Mouse (Mus musculus): ENCODE data around the gene Sergef. TPM values are rescaled to one million over a fixed set of nuclear protein-coding genes. Genes with fewer than 3 reads are reported as not detected.
A peak's percentile ranks its signal among the peaks of the same experiment; 100 is the strongest.

The Sergef gene
- total RNA-seq, 1 experiment, result 5.4 TPM

DNA sequence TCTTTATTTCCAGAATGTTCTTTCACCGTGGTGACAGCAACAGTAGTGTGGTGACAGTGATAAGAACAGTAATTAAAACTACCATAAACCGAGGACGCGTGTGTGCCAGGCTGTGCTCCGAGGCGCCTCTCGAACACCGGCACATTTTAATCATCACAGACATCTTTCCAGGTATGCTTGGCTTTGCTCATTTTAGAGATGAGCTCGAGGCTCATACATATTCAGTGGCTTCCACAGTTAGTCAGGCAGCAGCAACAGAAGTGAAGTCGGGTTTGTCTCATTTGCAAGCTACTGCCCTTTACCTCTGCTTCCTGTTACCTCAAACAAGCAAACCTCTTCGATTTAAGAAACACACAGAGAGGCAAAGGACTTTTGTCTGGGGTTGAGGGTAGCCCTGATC is 120.5 kb downstream of the Sergef start:
- DNase-seq (ENCODE audit: low read depth, low spot score), result no peak
- in situ Hi-C loops (cut with MboI; ENCODE audit: low sequenced_read_pairs in 2 of 2, unreplicated experiment in 2 of 2), result no loop called here

DNA sequence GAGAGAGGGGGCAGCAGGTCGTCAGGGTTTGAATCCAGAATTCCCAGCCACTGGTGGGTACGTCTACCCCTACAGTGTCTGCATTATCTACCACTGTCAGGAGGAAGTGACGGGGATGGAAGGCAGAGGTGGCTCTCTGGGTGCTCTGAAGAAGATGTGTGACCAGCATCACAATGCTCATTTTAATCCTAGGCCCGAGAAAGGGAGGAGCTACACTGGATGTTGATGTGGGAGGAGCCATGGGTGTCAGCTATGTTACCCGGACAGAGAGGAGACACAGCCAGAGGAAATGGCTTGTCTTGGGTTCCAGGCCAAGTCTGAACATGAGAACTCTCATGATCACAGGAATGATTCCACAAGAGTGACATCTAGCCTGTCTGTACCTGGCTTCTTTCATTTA is 122.4 kb downstream of the Sergef start:
- in situ Hi-C loops (cut with MboI; ENCODE audit: low sequenced_read_pairs in 2 of 2, unreplicated experiment in 2 of 2), result no loop called here
- Histone ChIP-seq H3K27ac (ENCODE audit: insufficient read depth, low read depth, low read length, poor library complexity, severe bottlenecking) (peak overlapping the region; percentile 40; the same call in 1 of the 2 replicates), H3K9me3 (ENCODE audit: control insufficient read depth, insufficient read depth, low read depth, low read length) (no peaks in the 10 kb centered on the region), H3K4me3 (ENCODE audit: insufficient read depth in 1 of 2, low read depth in 1 of 2, low read length in 2 of 2, poor library complexity in 1 of 2, severe bottlenecking in 1 of 2) (no peak overlapping the region), H3K36me3 (ENCODE audit: control insufficient read depth, insufficient read depth, low read length, poor library complexity, severe bottlenecking) (no peaks in the 10 kb centered on the region), H3K4me1 (ENCODE audit: control insufficient read depth in 2 of 2, insufficient read depth in 2 of 2, low read length in 2 of 2, poor library complexity in 1 of 2) (peaks cover 0 to 3% of the 10 kb centered on the region in 2 experiments; a peak in 1 of 4 replicates), H3K9ac (ENCODE audit: insufficient read depth, low read depth, low read length, poor library complexity, severe bottlenecking) (no peak overlapping the region)
- TF ChIP-seq ZC3H11A (IDR thresholded peaks at IDR 0.05; ENCODE audit: borderline replicate concordance, low read depth, low read length) (no peak), HCFC1 (IDR thresholded peaks at IDR 0.05; ENCODE audit: borderline replicate concordance, insufficient read depth, low read length) (no peak), CHD2 (IDR thresholded peaks at IDR 0.05; ENCODE audit: low read depth, low read length) (no peak), ZNF384 (IDR thresholded peaks at IDR 0.05; ENCODE audit: low read depth, low read length) (no peak), MAFK (IDR thresholded peaks at IDR 0.05; ENCODE audit: insufficient read depth, low read depth, low read length) (no peak)
- no peak for DNase-seq (ENCODE audit: low read depth, low spot score)

More for the DNA sequence above, 120.5 kb downstream of the Sergef start:
- Histone ChIP-seq H3K4me3 (ENCODE audit: insufficient read depth in 1 of 2, low read depth in 1 of 2, low read length in 2 of 2, poor library complexity in 1 of 2, severe bottlenecking in 1 of 2) (no peak overlapping the region), H3K27ac (ENCODE audit: insufficient read depth, low read depth, low read length, poor library complexity, severe bottlenecking) (no peak overlapping the region), H3K4me1 (ENCODE audit: control insufficient read depth in 2 of 2, insufficient read depth in 2 of 2, low read length in 2 of 2, poor library complexity in 1 of 2) (peaks cover 0 to 3% of the 10 kb centered on the region in 2 experiments; a peak in 1 of 4 replicates), H3K9me3 (ENCODE audit: control insufficient read depth, insufficient read depth, low read depth, low read length) (no peaks in the 10 kb centered on the region), H3K36me3 (ENCODE audit: control insufficient read depth, insufficient read depth, low read length, poor library complexity, severe bottlenecking) (no peaks in the 10 kb centered on the region), H3K9ac (ENCODE audit: insufficient read depth, low read depth, low read length, poor library complexity, severe bottlenecking) (no peak overlapping the region)
- no peak for TF ChIP-seq ZC3H11A (IDR thresholded peaks at IDR 0.05; ENCODE audit: borderline replicate concordance, low read depth, low read length)
- no peak for TF ChIP-seq CHD2 (IDR thresholded peaks at IDR 0.05; ENCODE audit: low read depth, low read length)
- TF ChIP-seq HCFC1 (IDR thresholded peaks at IDR 0.05; ENCODE audit: borderline replicate concordance, insufficient read depth, low read length), result no peak
- TF ChIP-seq ZNF384 (IDR thresholded peaks at IDR 0.05; ENCODE audit: low read depth, low read length), result no peak
- TF ChIP-seq MAFK (IDR thresholded peaks at IDR 0.05; ENCODE audit: insufficient read depth, low read depth, low read length), result no peak

DNA sequence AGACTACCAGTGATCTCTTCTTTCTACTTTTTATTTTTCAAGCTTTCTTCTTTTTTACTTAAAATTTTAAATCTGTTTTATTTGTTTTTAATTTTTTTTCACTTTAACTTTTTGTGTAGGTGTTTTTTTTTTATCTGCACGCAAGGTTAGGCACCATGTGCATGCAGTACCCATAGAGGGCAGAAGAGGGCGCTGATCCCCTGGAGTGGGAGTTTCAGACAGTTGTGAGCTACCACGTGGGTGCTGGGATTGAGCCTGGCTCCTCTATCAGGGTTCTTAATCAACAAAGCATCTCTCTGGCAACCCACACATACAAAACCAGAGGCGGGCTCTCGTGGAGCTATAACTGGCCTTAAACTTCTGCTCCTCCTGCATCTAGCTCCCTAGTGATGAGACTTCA is 123.6 kb downstream of the Sergef start:
- Histone ChIP-seq H3K27ac (ENCODE audit: insufficient read depth, low read depth, low read length, poor library complexity, severe bottlenecking) (no peak overlapping the region), H3K4me3 (ENCODE audit: insufficient read depth in 1 of 2, low read depth in 1 of 2, low read length in 2 of 2, poor library complexity in 1 of 2, severe bottlenecking in 1 of 2) (no peak overlapping the region), H3K4me1 (ENCODE audit: control insufficient read depth in 2 of 2, insufficient read depth in 2 of 2, low read length in 2 of 2, poor library complexity in 1 of 2) (0 out of 4 replicates have a peak, but pooled peaks cover 0 to 2% of the 10 kb centered on the region in 2 experiments), H3K9me3 (ENCODE audit: control insufficient read depth, insufficient read depth, low read depth, low read length) (no peaks in the 10 kb centered on the region), H3K9ac (ENCODE audit: insufficient read depth, low read depth, low read length, poor library complexity, severe bottlenecking) (no peak overlapping the region), H3K36me3 (ENCODE audit: control insufficient read depth, insufficient read depth, low read length, poor library complexity, severe bottlenecking) (no peaks in the 10 kb centered on the region)
- 0 out of 2 replicates have a peak, but pooled peaks have one; percentile 48 for TF ChIP-seq ZNF384 (IDR thresholded peaks at IDR 0.05; ENCODE audit: low read depth, low read length)
- no peak for TF ChIP-seq HCFC1 (IDR thresholded peaks at IDR 0.05; ENCODE audit: borderline replicate concordance, insufficient read depth, low read length)
- in situ Hi-C loops (cut with MboI; ENCODE audit: low sequenced_read_pairs in 2 of 2, unreplicated experiment in 2 of 2), result no loop called here
- peak; percentile 36 for DNase-seq (ENCODE audit: low read depth, low spot score)

DNA sequence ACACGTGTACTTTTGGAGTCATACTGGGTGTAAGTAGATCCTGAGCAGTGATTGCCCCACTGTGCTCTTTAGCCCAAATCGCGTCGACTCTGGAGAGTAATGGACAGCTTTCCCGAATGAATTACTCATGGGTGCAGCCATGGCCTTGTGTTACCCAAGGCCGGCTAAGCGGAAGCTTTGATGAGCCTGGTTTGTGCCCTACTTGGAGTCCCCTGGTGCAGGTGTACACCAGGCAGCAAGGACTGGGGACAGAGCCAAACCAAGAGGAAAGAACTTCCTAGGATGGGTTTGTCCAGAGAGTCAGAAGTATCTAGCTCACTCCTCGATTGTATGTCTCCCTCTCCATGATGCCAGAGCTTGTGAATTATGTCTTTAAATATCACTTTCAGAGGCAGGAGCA is 124.6 kb downstream of the Sergef start:
- Histone ChIP-seq H3K9me3 (ENCODE audit: control insufficient read depth, insufficient read depth, low read depth, low read length) (no peaks in the 10 kb centered on the region), H3K36me3 (ENCODE audit: control insufficient read depth, insufficient read depth, low read length, poor library complexity, severe bottlenecking) (no peaks in the 10 kb centered on the region), H3K9ac (ENCODE audit: insufficient read depth, low read depth, low read length, poor library complexity, severe bottlenecking) (no peak overlapping the region), H3K4me1 (ENCODE audit: control insufficient read depth in 2 of 2, insufficient read depth in 2 of 2, low read length in 2 of 2, poor library complexity in 1 of 2) (0 out of 4 replicates have a peak, but pooled peaks cover 0 to 2% of the 10 kb centered on the region in 2 experiments), H3K4me3 (ENCODE audit: insufficient read depth in 1 of 2, low read depth in 1 of 2, low read length in 2 of 2, poor library complexity in 1 of 2, severe bottlenecking in 1 of 2) (no peak overlapping the region), H3K27ac (ENCODE audit: insufficient read depth, low read depth, low read length, poor library complexity, severe bottlenecking) (no peak overlapping the region)
- DNase-seq (ENCODE audit: low read depth, low spot score), result no peak
- no peak for TF ChIP-seq MAFK (IDR thresholded peaks at IDR 0.05; ENCODE audit: insufficient read depth, low read depth, low read length)
- no peak for TF ChIP-seq ZNF384 (IDR thresholded peaks at IDR 0.05; ENCODE audit: low read depth, low read length)
- TF ChIP-seq HCFC1 (IDR thresholded peaks at IDR 0.05; ENCODE audit: borderline replicate concordance, insufficient read depth, low read length), result no peak
- no peak for TF ChIP-seq ZC3H11A (IDR thresholded peaks at IDR 0.05; ENCODE audit: borderline replicate concordance, low read depth, low read length)
- TF ChIP-seq CHD2 (IDR thresholded peaks at IDR 0.05; ENCODE audit: low read depth, low read length), result no peak
- in situ Hi-C loops (cut with MboI; ENCODE audit: low sequenced_read_pairs in 2 of 2, unreplicated experiment in 2 of 2), result no loop called here

DNA sequence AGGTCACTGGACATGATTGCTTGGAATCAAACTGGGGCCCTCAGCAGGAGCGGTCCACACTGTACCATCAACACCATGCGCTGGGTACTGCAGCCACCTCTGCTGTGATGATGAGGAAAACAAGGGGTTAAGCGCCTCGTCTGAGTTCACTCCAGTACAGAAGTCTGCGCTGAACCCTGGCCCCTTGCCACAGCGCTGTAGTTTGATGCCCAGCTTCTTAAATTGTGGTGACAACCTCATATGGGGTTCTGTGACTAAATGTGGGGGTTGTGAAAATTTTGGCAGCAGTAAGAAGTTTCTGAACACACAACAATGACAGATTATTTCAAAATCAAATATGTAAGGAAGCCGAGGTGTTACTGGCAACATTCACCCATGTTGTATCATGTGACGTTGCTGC is 126.0 kb downstream of the Sergef start:
- Histone ChIP-seq H3K4me1 (ENCODE audit: control insufficient read depth in 2 of 2, insufficient read depth in 2 of 2, low read length in 2 of 2, poor library complexity in 1 of 2) (0 out of 4 replicates have a peak, but pooled peaks cover 0 to 2% of the 10 kb centered on the region in 2 experiments), H3K9me3 (ENCODE audit: control insufficient read depth, insufficient read depth, low read depth, low read length) (no peaks in the 10 kb centered on the region), H3K36me3 (ENCODE audit: control insufficient read depth, insufficient read depth, low read length, poor library complexity, severe bottlenecking) (no peaks in the 10 kb centered on the region), H3K27ac (ENCODE audit: insufficient read depth, low read depth, low read length, poor library complexity, severe bottlenecking) (no peak overlapping the region), H3K9ac (ENCODE audit: insufficient read depth, low read depth, low read length, poor library complexity, severe bottlenecking) (no peak overlapping the region), H3K4me3 (ENCODE audit: insufficient read depth in 1 of 2, low read depth in 1 of 2, low read length in 2 of 2, poor library complexity in 1 of 2, severe bottlenecking in 1 of 2) (no peak overlapping the region)
- no peak for DNase-seq (ENCODE audit: low read depth, low spot score)
- in situ Hi-C loops (cut with MboI; ENCODE audit: low sequenced_read_pairs in 2 of 2, unreplicated experiment in 2 of 2), result no loop called here
- no peak for TF ChIP-seq CHD2 (IDR thresholded peaks at IDR 0.05; ENCODE audit: low read depth, low read length)
- no peak for TF ChIP-seq ZC3H11A (IDR thresholded peaks at IDR 0.05; ENCODE audit: borderline replicate concordance, low read depth, low read length)
- TF ChIP-seq MAFK (IDR thresholded peaks at IDR 0.05; ENCODE audit: insufficient read depth, low read depth, low read length), result no peak
- no peak for TF ChIP-seq ZNF384 (IDR thresholded peaks at IDR 0.05; ENCODE audit: low read depth, low read length)
- no peak for TF ChIP-seq HCFC1 (IDR thresholded peaks at IDR 0.05; ENCODE audit: borderline replicate concordance, insufficient read depth, low read length)

Measured in ES-E14 (cell line).